Mouse (Mus musculus) G1E (cell line): ENCODE results near the gene Rin1. TPM values are rescaled to one million over a fixed set of nuclear protein-coding genes. Genes with fewer than 3 reads are reported as not detected.
"Not testable (repeated sequence)": the region's sequence is repeated elsewhere in the genome, so short reads cannot be mapped to it uniquely, and the experiment has no call there.

Experiments
- ATAC-seq: 2 replicates; pipeline ENCODE4 v1.8.0; 2016; ENCODE audit warnings: mild to moderate bottlenecking; ENCODE audit not compliant: insufficient number of reproducible peaks, poor library complexity, low FRiP score, severe bottlenecking; ENCODE audit errors: extremely low read depth
- DNase-seq: peaks from one replicate; pipeline ENCODE4 v3.0.0; 2012; ENCODE audit warnings: low spot score
- H3K27me3 ChIP-seq: 2 replicates; pipeline ENCODE4 v1.6.1; 2012; ENCODE audit warnings: mild to moderate bottlenecking, low read length, inconsistent platforms; ENCODE audit not compliant: insufficient read depth
- H3K36me3 ChIP-seq: replicated peaks from 2 replicates; pipeline ENCODE3; 2012; ENCODE audit warnings: mild to moderate bottlenecking, inconsistent platforms
- H3K4me1 ChIP-seq: 2 replicates; pipeline ENCODE4 v1.6.1; 2012; ENCODE audit warnings: low read depth, low read length, inconsistent platforms, mixed read lengths; ENCODE audit not compliant: insufficient read depth
- H3K4me3 ChIP-seq: 2 replicates; pipeline ENCODE4 v1.5.1; 2012; ENCODE audit warnings: low read depth, mild to moderate bottlenecking, inconsistent platforms, low read length, moderate library complexity, mixed read lengths
- H3K9me3 ChIP-seq: replicated peaks from 2 replicates; pipeline ENCODE4 v1.6.1; 2012; ENCODE audit warnings: inconsistent platforms
- CTCF ChIP-seq: IDR thresholded peaks from 2 replicates; pipeline ENCODE4 v1.5.1; 2012; ENCODE audit warnings: low read depth, low read length, inconsistent platforms, mixed read lengths
- GATA1 ChIP-seq: IDR thresholded peaks from 2 replicates; pipeline ENCODE4 v1.6.1; 2012; ENCODE audit warnings: borderline replicate concordance, low read length, inconsistent platforms, mixed read lengths
- GATA2 ChIP-seq: IDR thresholded peaks from 2 replicates; pipeline ENCODE4 v1.6.1; 2012; ENCODE audit warnings: low read depth, low read length, inconsistent platforms, borderline replicate concordance
- POLR2AphosphoS5 ChIP-seq: IDR thresholded peaks from 2 replicates; pipeline ENCODE4 v1.6.1; 2012; ENCODE audit warnings: low read depth, low read length, inconsistent platforms; ENCODE audit not compliant: insufficient replicate concordance
- TAL1 ChIP-seq: conservative IDR thresholded peaks from 2 replicates; pipeline ENCODE4 v1.6.1; 2012; ENCODE audit warnings: low read depth, low read length, inconsistent platforms, mixed read lengths
- polyA plus RNA-seq: library from polyadenylated mRNA; stranded (reverse); fragments of >175 nt; gene quantifications from 2 replicates; pipeline ENCODE4 v1.2.3, GENCODE M21; 2012
- total RNA-seq, 2 experiments: library from RNA; stranded (forward) in 1 of 2; stranded (reverse) in 1 of 2; fragments of 200-1000 nt in 1 of 2; fragments of >200 nt in 1 of 2; fragmentation: Nextera tagmentation in 1 of 2; gene quantifications; 2 replicates each; pipeline ENCODE4 v1.2.3; 2014 to 2017

Gene Rin1
- total RNA-seq (2014; fragmentation: Nextera tagmentation): 0.68 and 1.8 TPM in 2 replicates
- total RNA-seq (2017): 0.22 and 0.41 TPM in 2 replicates
- 0.30 and 0.72 TPM in 2 replicates for polyA plus RNA-seq

DNA sequence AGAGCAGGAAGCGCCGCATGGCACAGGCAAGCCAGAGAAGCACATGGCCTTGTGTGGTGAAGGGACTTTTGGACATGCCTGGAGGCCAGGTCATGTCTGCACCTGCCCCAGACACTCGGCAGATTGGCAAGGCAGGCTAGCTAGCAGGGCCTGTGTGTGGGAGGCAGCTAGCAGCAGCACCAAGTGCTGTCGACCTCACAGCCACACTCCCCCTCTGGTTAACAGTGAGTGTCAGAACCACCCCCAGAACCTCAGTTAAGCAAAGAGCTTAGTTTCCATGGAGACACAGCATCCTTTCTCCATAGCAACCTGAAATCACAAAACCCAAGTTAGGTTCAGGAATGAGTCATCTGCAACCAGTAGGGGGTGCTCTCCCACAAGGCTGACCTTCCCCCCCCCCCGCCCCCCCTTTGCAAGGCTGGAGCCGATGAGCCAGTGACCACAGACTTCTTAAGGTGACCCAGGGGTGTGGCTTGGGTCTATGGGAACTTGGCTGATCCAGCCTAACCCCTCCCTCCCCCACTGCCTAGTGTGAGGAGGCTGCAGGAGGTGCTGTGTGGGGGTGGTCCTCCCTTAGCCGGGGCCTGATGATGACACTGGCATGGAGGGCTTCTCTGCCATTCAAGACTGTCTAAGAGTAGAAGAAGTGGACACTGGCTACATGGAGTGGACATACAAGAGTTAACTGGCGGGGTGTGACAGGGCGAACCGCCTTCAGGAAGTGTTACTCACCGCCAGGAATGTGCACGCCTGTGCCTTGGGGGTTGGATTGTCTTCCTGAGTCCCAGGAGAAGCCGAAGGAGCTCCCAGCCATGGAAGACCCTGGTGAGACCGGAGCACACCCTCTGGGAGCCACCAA is at the start of gene Rin1:
TSS of gene Rin1 (plus strand) at position 435 of the 859 bp plus-strand sequence.
- Histone ChIP-seq H3K4me1 (peaks cover 6% of the 10 kb centered on the region), H3K4me3 (no peak within 1 kb of the TSS), H3K27me3 (peaks cover 9% of the 10 kb centered on the region), H3K36me3 (peaks cover 73% of the 10 kb centered on the region), H3K9me3 (no peaks in the 10 kb centered on the region)
- ATAC-seq (no peak), DNase-seq (no peak)
- TF ChIP-seq POLR2AphosphoS5 (no peak), CTCF (no peak; the same call in 1 of the 2 replicates), TAL1 (no peak), GATA1 (no peak), GATA2 (no peak)

DNA sequence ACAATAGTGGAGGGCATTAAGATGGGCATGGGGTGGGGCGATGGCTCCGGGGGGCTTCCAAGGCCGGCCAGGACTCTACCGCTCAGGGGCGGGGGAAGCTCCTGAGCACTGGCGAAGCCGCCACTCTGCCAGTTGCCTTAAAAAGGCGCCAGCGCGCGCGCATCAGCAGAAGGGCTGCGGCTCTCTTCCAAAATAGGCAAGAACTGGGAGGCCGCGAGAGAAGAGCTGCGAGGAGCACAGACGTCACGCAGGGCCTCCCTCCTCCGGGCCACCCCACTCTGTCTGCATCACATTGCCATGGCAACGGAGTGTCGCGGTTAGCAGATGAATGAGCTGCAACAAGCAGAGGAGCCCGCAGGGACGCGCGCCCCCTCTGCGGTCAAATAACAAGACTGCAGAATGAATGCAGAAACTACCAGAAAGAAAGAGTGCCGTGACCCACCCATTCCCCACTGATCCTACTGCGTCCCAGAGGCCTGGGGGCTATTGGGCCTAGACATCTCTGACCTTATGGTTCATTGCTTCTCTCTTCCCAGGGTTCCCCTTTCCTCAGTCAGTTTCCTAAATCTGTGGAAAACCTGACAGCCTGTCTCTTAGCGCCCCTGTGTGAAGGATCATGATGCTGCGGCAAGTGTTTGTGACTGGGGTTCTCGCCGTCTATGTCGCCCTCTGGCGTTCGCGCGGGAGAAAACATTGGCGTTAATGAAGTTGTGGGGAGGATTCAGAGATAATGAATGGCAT is 48.4 kb upstream of the Rin1 start:
- H3K4me1 ChIP-seq: peaks cover 5% of the 10 kb centered on the region
- ATAC-seq (no peak), DNase-seq (peak; percentile 59)
- TF ChIP-seq GATA2 (no peak), GATA1 (no peak), CTCF (peak; percentile 67), TAL1 (no peak), POLR2AphosphoS5 (no peak)
- H3K4me3 ChIP-seq: no peak overlapping the region
- H3K9me3 ChIP-seq: no peaks in the 10 kb centered on the region
- H3K36me3 ChIP-seq: no peaks in the 10 kb centered on the region
- peaks cover 15% of the 10 kb centered on the region for H3K27me3 ChIP-seq

DNA sequence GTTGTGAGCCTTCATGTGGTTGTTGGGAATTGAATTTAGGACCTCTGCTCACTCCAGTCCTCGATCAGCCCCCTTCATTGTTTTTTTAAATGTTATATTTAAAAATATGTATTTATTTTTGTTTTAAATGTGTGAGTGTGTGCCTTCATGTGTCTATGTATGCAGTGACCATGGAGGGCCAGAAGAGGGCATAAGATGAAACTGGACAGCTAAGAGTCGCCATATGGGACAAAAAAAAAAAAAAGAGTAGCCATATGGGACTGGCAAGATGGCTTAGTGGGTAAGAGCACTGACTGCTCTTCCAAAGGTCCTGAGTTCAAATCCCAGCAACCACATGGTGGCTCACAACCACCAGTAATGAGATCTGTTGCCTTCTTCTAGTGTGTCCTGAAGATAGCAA is 46.6 kb upstream of the Rin1 start:
- not testable (repeated sequence) for DNase-seq, H3K9me3 ChIP-seq, H3K4me1 ChIP-seq, H3K27me3 ChIP-seq, H3K4me3 ChIP-seq, ATAC-seq, H3K36me3 ChIP-seq

DNA sequence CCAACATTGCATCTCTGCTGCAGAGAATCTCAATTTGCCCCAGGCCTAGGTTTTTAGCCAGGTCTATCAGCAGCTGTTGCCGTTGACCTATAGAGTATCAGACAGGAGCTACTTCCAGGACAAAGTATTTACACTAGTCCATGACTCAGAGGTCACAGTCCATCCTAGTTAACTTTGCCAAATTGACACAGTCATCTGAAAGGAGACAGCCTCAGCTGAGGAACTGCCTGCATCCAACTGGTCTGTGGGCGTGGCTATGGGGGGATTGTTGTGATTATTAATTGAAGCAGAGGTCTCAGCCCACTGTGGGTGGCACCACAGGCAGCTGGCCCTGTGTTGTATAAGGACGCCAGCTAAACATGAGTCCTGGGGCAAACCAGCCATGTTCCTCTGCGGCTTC is 45.4 kb upstream of the Rin1 start:
- no peaks in the 10 kb centered on the region for H3K36me3 ChIP-seq
- H3K4me1 ChIP-seq: peaks cover 5% of the 10 kb centered on the region
- TF ChIP-seq CTCF (no peak), GATA2 (no peak), GATA1 (no peak), TAL1 (no peak), POLR2AphosphoS5 (no peak)
- no peaks in the 10 kb centered on the region for H3K9me3 ChIP-seq
- peaks cover 2% of the 10 kb centered on the region; the same call in 1 of the 2 replicates for H3K27me3 ChIP-seq
- DNase-seq (no peak), ATAC-seq (no peak)
- H3K4me3 ChIP-seq: no peak overlapping the region

DNA sequence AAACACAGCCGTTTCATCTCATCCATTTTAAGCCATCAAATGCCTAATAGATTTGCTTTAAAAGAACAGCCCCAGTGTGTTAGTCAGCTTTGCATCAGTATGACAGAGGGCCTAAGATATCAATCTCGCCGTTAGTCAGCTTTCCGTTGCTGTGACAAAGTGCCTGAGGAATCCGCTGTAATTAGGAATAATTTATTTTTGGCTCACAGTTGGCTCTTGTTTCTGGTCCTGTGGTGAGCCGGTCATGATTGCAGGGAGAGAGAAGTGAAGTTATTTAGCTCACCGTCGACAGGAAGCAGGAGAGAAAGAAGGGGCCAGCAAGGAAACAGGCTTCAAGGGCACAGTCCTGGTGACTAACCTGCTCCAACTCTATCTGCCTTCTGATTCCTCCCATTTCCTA is 37.1 kb upstream of the Rin1 start:
- peaks cover 14% of the 10 kb centered on the region for H3K27me3 ChIP-seq
- no peak for DNase-seq
- no peaks in the 10 kb centered on the region for H3K36me3 ChIP-seq
- ATAC-seq: no peak
- H3K4me1 ChIP-seq: peaks cover 6% of the 10 kb centered on the region; the same call in 1 of the 2 replicates
- H3K9me3 ChIP-seq: no peaks in the 10 kb centered on the region
- no peak overlapping the region for H3K4me3 ChIP-seq
- no peak for TF ChIP-seq GATA1
- TF ChIP-seq POLR2AphosphoS5: no peak
- no peak for TF ChIP-seq CTCF
- TF ChIP-seq TAL1: no peak
- TF ChIP-seq GATA2: no peak

DNA sequence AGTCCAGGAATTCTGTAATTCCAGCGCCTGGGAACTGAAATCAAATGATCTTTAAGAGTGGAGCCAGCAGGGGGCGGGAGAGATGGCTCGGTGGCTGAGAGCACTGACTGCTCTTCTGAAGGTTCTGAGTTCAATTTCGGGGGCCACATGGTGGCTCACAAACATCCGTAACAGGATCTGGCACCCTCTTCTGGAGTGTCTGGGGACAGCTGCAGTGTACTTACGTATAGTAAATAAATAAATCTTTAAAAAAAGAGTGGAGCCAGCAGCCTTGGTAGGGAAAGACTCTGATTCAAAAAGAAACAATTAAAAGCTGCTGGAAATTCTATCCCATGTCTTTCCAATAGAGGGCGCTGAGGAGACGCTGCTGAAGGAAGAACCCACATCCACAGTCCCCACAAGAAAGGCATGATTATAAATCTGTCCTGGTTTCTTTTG is 35.3 kb upstream of the Rin1 start:
- Histone ChIP-seq H3K4me1 (peaks cover 14% of the 10 kb centered on the region), H3K9me3 (no peaks in the 10 kb centered on the region), H3K27me3 (peaks cover 18% of the 10 kb centered on the region), H3K4me3 (no peak overlapping the region), H3K36me3 (no peaks in the 10 kb centered on the region)
- ATAC-seq: no peak
- TF ChIP-seq GATA1 (no peak), CTCF (peak; percentile 70), GATA2 (no peak)
- DNase-seq: peak; percentile 27
